Mouse (Mus musculus) Patski (cell line): Measurements from ENCODE around the gene 9130230L23Rik. TPM values are rescaled to one million over a fixed set of nuclear protein-coding genes. Genes with fewer than 3 reads are reported as not detected.

Experiments
- ATAC-seq: fragments of 100-300 bp; one replicate; pipeline ENCODE4 v1.8.0; 2021
- CTCF ChIA-PET: fragments of 350-600 bp; sonication (Branson Sonifier 250); formaldehyde crosslinking; loops from one replicate; lab custom pipeline; 2022; ENCODE audit warnings: inconsistent platforms; lab: Charles Lee
- POLR2A ChIA-PET: fragments of 350-600 bp; sonication (Branson Sonifier 250); formaldehyde crosslinking; loops from one replicate; lab custom pipeline; 2022; ENCODE audit warnings: antibody characterized with exemption, inconsistent platforms; lab: Charles Lee
- DNase-seq: peaks from one replicate; pipeline ENCODE4 v3.0.0-alpha.2; 2011; ENCODE audit warnings: low read depth, low spot score
- H3K27me3 ChIP-seq: fragments of 371-371 bp; one replicate; pipeline ENCODE4 v1.5.1; 2021
- CTCF ChIP-seq: fragments of 100-300 bp; IDR thresholded peaks from one replicate; pipeline ENCODE4 v1.5.1; 2021
- in situ Hi-C: fragments of 300-500 bp; cut with MboI; formaldehyde crosslinking; loops from 3 replicates; pipeline ENCODE4 v1.11.1; 2018; ENCODE audit warnings: low pct_unique_long_range_greater_than_20kb, mixed read lengths
- polyA plus RNA-seq: library from polyadenylated mRNA; unstranded; gene quantifications from one replicate; pipeline ENCODE4 v1.2.3, GENCODE M21; 2021

The 9130230L23Rik gene
- polyA plus RNA-seq, 1 experiment from 2014 or later, result not detected

DNA sequence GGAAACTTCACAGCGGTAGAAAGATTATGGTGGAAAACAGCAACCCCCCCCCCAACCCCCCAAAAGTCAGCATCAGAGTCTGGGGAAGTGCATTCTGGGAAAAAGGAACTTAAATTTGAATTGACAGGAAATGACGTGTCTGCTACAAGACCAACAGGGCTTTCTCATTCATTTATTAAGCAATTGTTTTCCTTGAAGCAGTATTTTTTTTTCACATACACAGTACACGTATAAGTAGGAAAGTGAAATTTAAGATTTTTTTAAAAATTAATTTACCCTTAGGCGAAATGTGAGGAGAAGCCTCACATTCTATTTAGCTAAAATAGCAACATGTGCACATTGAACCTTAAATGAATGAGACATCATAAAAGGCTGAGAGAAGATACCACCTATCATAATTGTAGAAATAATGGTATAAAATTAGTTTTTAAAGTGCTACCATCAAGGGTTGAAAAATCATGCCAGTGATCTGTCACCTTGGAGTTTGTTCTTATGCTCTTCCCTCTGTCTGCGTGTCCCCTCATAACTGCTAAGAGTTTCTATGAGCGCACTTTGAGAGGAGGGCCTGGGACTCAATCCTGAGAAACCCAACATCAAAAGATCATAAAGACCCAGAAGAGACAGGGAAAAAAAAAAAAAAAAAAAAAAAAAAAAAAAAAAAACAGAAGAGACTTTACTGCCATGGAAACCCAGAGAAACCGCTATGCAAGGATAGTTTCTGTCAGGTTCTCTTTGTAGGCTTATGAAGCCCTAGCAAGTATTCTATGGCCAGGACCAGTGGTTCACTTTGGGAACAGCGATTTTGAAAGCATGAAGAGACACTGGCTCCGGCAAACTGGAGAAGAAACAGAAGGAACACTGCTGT, 47.7 kb downstream of the 9130230L23Rik start:
- ATAC-seq, result no peak
- CTCF ChIA-PET, result interaction anchor here (1.1 to 1.2 kb wide), 2 partner anchors 7 to 10 kb away, joined by 3 read pairs; no protein-coding TSS in a partner anchor

DNA sequence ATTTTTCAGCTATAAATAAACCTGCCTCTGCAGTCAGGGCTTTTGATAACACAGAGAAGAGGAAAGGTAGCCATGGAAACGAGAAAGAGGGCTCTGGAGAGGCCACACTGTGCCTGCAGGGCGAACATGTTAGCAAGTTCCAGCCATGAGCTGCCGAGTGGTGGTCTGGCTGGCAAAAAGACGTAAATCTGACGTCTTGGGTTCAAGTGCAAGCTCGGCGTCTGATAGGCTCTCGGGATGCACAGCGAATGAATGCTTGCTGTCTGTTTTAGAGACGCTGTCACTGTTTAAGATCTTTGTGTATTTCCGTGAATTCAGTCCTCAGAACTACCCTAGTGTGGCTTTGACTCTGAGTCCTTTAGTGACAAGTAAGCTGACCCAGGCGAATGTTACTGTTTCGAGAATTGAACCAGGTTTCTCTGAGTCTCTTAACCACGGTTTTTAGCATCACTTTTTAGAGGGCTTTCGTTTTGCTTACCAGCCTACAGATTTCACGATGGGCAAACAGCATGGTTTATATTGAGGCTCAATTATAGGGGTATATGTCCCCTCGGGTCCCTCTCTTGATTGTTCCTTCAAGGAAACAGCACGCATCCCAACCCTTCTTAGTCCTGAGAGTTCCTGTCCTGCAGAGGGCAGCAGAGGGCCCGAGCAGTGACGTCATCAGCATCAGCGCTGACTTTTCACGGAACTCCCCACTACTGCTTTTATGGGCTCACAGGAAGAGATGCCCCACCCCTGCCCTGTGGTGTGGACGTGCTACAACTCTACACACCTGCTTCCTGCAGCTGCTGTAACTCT, 48.5 kb downstream of the 9130230L23Rik start:
- peak; percentile 12 for ATAC-seq
- no peaks in the 10 kb centered on the region for H3K27me3 ChIP-seq
- ChIA-PET POLR2A (interaction anchor here (0.7 kb wide), 1 partner anchor 189 kb away, joined by 3 read pairs; no protein-coding TSS in a partner anchor), CTCF (interaction anchor here (1.1 to 1.2 kb wide), 2 partner anchors 8 to 11 kb away, joined by 3 read pairs; no protein-coding TSS in a partner anchor)
- TF ChIP-seq CTCF, result peak; percentile 77
- in situ Hi-C loops, result loop anchor here (25.0 kb wide), 1 partner anchor 282 kb away; no protein-coding TSS in a partner anchor
- no peak for DNase-seq

More for the DNA sequence above, 47.7 kb downstream of the 9130230L23Rik start:
- POLR2A ChIA-PET, result interaction anchor here (0.7 kb wide), 1 partner anchor 190 kb away, joined by 3 read pairs; no protein-coding TSS in a partner anchor
- no peak for TF ChIP-seq CTCF
- in situ Hi-C loops, result loop anchor here (25.0 kb wide), 1 partner anchor 281 kb away; no protein-coding TSS in a partner anchor
- DNase-seq, result no peak
- H3K27me3 ChIP-seq, result no peaks in the 10 kb centered on the region

DNA sequence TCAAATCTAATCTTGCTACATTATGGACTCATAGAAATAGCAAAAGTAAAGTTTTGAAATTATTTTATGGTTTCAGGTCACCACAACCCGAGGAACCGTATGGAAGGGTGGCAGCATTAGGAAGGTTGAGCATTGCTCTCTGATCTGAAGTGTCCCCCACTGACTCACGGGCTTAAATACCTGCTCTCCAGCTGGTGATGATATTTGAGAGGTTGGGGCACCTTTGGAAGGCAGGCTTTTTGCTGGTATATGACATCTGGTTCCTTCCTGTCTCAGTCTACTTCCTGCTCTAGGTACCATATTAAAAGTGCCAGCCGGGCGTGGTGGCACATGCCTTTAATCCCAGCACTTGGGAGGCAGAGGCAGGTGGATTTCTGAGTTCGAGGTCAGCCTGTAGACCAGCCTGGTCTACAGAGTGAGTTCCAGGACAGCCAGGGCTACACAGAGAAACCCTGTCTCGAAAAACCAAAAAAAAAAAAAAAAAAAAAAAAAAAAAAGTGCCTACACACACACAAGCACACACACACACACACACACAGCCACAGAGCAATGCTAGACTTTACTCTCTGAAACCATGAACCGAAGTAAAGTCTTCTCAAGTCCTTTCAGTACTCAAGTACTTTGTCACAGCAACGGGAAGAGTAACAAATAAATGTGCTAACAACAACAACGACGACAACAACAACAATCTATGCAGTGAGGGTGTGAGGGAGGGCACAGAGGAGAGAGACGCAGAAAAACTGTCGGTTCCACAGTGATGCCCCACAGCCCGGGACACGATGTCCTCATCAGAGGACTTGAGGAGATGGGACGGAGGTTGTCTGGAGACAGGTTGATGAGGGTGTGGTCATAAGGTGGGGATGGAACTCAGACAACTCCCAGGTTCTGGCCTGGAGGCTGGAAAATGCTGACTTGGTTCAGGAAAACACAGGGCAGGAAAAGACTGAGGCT, 49.7 kb downstream of the 9130230L23Rik start:
- no peak for DNase-seq
- H3K27me3 ChIP-seq, result no peaks in the 10 kb centered on the region
- in situ Hi-C loops, result loop anchor here (25.0 kb wide), 1 partner anchor 283 kb away; no protein-coding TSS in a partner anchor
- CTCF ChIA-PET, result interaction anchor here (1.1 to 1.2 kb wide), 2 partner anchors 9 to 12 kb away, joined by 3 read pairs; no protein-coding TSS in a partner anchor
- no peak for ATAC-seq
- no peak for TF ChIP-seq CTCF
- POLR2A ChIA-PET, result no interaction called here

DNA sequence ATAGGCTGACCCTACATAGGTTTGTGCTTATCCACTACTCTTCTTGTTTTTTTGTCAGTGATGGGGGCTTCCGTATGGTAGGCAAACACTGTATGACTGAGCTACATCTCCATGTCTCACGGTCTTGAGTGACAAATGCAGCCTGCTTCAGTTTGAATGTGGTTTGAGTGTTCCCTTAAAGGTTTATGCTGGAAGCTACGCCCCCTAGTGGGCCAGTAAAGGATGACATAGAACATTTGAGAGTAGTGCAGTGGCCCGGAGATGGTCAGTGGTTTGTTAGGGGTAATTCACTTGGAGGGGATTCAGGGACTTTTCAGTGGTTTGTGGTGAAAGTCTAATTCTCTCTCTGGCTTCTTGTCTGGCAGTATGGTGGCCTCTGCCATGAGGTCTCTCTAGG, 52.6 kb downstream of the 9130230L23Rik start:
- DNase-seq, result no peak
- CTCF ChIA-PET, result interaction anchor here (0.7 to 2.1 kb wide), 5 partner anchors 12 to 127 kb away, joined by 3 to 7 read pairs (median 4); no protein-coding TSS in a partner anchor
- no peak for ATAC-seq
- POLR2A ChIA-PET, result interaction anchor here (0.9 kb wide), 1 partner anchor 9 kb away, joined by 3 read pairs; no protein-coding TSS in a partner anchor
- TF ChIP-seq CTCF, result peak; percentile 55
- in situ Hi-C loops, result loop anchor here (25.0 kb wide), 1 partner anchor 286 kb away; no protein-coding TSS in a partner anchor
- H3K27me3 ChIP-seq, result no peaks in the 10 kb centered on the region

DNA sequence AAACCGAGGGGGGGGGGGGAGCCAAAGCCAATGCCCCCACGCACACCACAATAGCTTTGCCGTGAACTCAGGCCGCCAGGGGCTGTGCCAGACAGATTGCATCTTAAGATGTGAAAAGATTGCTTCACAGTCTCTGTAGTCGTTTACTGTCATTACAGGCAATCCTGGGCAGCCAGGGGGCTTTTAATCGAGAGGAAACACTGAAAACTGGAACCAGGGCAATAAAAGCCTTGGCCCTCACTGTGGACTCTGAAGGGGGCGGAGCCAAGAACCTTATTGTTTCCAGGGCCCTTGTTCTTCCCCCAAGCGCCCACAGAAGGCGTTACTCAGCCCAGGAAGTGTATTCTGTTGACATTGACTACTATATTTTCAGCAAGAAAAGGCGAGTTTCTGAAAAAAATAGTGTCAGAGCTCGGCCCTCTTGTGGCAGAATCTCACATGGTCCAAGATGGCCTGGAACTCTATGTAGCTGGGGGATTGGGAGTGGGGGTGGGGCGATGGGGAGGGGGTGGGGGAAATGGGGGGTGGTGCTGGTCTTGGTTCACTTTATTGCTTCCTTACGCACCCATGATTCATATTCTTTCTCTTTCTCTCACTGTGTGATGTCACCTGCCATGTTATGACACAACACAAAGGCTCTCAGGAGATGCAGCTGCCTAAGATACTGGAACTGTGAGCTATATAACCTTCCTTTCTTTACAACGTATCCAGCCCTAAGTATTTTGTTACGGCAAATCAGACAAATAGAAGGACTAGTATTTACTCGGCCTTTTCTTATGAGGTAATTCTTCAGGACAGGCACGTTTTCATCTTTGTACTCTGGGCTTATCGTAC, 53.2 kb downstream of the 9130230L23Rik start:
- DNase-seq (peak; percentile 38), ATAC-seq (peak; percentile 48)
- TF ChIP-seq CTCF, result no peak
- H3K27me3 ChIP-seq, result no peaks in the 10 kb centered on the region
- POLR2A ChIA-PET, result interaction anchor here (0.6 to 0.9 kb wide), 2 partner anchors 9 to 15 kb away, joined by 3 to 4 read pairs; no protein-coding TSS in a partner anchor
- in situ Hi-C loops, result loop anchor here (25.0 kb wide), 1 partner anchor 286 kb away; no protein-coding TSS in a partner anchor
- CTCF ChIA-PET, result interaction anchor here (0.7 to 2.8 kb wide), 6 partner anchors 12 to 127 kb away, joined by 3 to 11 read pairs (median 4); no protein-coding TSS in a partner anchor

DNA sequence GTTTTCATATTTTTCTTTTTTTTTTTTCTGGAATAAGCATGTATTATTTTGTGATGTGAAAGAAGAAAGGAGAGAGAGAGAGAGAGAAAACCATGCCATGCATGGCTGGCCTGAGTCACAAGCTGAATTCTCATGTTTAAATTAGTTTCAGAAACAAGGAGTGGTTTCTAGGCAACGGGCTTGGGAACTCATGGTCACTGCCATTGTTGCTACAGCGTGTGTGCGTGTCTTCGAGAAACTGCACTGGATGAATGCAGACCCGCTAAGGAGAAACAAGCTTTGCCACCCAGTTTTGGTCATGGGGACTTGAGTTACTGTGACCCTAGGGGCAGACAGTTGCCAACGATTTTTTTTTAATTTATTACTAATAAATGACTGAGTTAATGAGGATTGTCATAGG, 53.8 kb downstream of the 9130230L23Rik start:
- peak; percentile 51 for ATAC-seq
- ChIA-PET POLR2A (interaction anchor here (0.6 kb wide), 1 partner anchor 16 kb away, joined by 4 read pairs; no protein-coding TSS in a partner anchor), CTCF (interaction anchor here (1.5 to 2.8 kb wide), 4 partner anchors 12 to 75 kb away, joined by 3 to 11 read pairs (median 4); no protein-coding TSS in a partner anchor)
- in situ Hi-C loops, result loop anchor here (25.0 kb wide), 1 partner anchor 287 kb away; no protein-coding TSS in a partner anchor
- DNase-seq, result peak; percentile 83
- H3K27me3 ChIP-seq, result no peaks in the 10 kb centered on the region
- TF ChIP-seq CTCF, result no peak

DNA sequence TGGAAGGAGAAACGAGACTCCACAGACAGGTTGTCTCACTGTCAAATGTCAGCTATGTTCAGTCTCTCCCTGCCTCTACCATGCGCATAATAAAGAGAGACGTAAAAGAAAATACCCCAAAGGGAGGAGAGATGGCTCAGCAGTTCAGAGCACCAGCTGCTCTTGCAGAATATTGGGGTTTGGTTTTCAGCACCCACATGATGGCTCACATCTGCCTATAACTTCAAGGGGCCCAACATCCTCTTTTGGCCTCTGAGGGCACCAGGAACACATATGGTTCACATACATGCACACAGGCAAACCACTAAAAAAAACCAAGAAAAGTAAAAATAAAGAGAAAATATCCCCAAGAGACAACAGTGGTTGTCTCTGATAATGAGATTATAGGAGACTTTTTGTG, 54.3 kb downstream of the 9130230L23Rik start:
- ChIA-PET POLR2A (interaction anchor here (0.7 kb wide), 1 partner anchor 349 kb away, joined by 6 read pairs; no protein-coding TSS in a partner anchor), CTCF (interaction anchor here (1.5 to 2.8 kb wide), 4 partner anchors 12 to 74 kb away, joined by 3 to 11 read pairs (median 4); no protein-coding TSS in a partner anchor)
- DNase-seq, result no peak
- TF ChIP-seq CTCF, result no peak
- in situ Hi-C loops, result loop anchor here (25.0 kb wide), 2 partner anchors 287 to 438 kb away; no protein-coding TSS in a partner anchor
- no peaks in the 10 kb centered on the region for H3K27me3 ChIP-seq
- no peak for ATAC-seq

DNA sequence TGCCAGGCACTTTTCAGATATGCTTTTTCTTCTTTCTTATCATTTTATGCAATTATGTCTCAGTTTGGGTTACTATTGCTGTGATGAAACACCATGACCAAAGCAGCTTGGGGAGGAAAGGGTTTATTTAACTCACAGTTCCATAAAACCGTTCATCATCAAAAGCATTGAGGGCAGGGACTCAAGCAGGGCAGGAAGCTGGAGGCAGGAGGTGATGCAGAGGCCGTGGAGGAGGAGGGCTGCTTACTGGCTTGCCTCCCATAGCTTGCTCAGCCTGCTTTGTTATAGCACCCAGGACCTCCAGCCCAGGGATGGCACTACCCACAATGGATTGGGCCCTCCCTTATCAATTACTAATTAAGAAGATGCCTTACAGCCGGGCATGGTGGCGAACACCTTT, 62.9 kb downstream of the 9130230L23Rik start:
- ATAC-seq (no peak), DNase-seq (no peak)
- in situ Hi-C loops, result loop anchor here (5.0 to 25.0 kb wide), 2 partner anchors 124 to 429 kb away; no protein-coding TSS in a partner anchor
- no peaks in the 10 kb centered on the region for H3K27me3 ChIP-seq
- ChIA-PET CTCF (no interaction called here), POLR2A (no interaction called here)
- no peak for TF ChIP-seq CTCF
